Mouse (Mus musculus): ENCODE data around the gene Mgat5. TPM values are rescaled to one million over a fixed set of nuclear protein-coding genes. Genes with fewer than 3 reads are reported as not detected.

Mgat5 gene
- polyA plus RNA-seq, 1 experiment = 3.6 TPM

DNA sequence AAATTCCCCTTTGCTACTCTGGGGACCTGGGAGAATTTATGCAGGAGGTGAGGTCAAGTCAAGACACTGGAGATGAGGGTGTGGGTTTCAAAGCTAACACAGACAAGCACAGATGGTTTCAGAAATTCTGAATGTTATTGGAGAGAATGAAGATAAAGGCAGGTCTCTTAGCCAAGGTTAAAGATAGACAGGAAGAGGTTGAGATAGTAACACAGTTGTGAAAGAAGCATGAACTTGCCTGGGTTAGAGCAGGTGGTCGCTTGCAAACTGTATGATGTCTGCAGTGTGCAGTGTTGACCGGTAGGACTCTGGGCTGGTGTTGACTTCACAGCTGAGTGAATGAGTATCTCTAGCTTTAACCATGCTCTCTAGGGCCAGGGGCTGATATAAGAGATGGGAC, 97.8 kb downstream of the Mgat5 start:
- H3K36me3 ChIP-seq (ENCODE audit: control insufficient read depth, insufficient read depth) = no peaks in the 10 kb centered on the region
- no peak overlapping the region for H3ac ChIP-seq (ENCODE audit: control insufficient read depth, insufficient read length, low read depth)
- TF ChIP-seq MYOG (IDR thresholded peaks at IDR 0.05; ENCODE audit: control insufficient read depth, extremely low read depth, insufficient read length) = no peak
- no peak for TF ChIP-seq CEBPB (IDR thresholded peaks at IDR 0.05; ENCODE audit: low read depth)
- no peak for TF ChIP-seq MAX (IDR thresholded peaks at IDR 0.05)
- TF ChIP-seq MYOD1 (IDR thresholded peaks at IDR 0.05; ENCODE audit: control insufficient read depth, insufficient read length, low read depth) = no peak
- no peak for TF ChIP-seq USF1 (IDR thresholded peaks at IDR 0.05; ENCODE audit: low read depth)
- TF ChIP-seq FOSL1 (IDR thresholded peaks at IDR 0.05; ENCODE audit: insufficient read depth, low read length, poor library complexity, severe bottlenecking) = no peak
- no peak for TF ChIP-seq CTCF (IDR thresholded peaks at IDR 0.05; ENCODE audit: control insufficient read depth, insufficient read depth, insufficient read length)
- H3K79me3 ChIP-seq (ENCODE audit: low read depth) = no peaks in the 10 kb centered on the region
- H3K4me3 ChIP-seq (ENCODE audit: insufficient read depth, poor library complexity, severe bottlenecking) = no peak overlapping the region
- no peaks in the 10 kb centered on the region for H3K79me2 ChIP-seq (ENCODE audit: control insufficient read depth, insufficient read depth)
- H3K27me3 ChIP-seq (ENCODE audit: control insufficient read depth, insufficient read depth, insufficient read length) = no peaks in the 10 kb centered on the region

DNA sequence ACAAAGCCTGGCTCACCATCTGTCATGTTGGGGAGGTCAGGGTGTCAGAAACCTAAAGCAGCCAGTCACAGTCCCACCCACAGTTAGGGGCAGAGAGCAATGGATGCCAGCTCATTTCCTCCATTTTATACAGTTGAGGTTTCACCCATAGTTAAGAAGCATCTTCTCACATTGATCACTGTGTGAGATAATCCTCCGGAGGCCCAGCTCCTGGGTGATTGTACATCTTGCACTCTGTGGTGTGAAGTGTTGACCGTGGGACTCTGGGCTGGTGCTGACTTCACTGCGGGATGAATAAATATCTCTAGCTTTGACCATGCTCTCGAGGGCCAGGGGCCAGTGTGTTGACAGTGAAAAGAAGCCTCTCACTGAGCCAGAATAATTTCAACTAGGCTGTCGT, 99.0 kb downstream of the Mgat5 start:
- H3K4me3 ChIP-seq (ENCODE audit: insufficient read depth, poor library complexity, severe bottlenecking) = no peak overlapping the region
- H3K36me3 ChIP-seq (ENCODE audit: control insufficient read depth, insufficient read depth) = no peaks in the 10 kb centered on the region
- H3K79me2 ChIP-seq (ENCODE audit: control insufficient read depth, insufficient read depth) = no peaks in the 10 kb centered on the region
- no peaks in the 10 kb centered on the region for H3K27me3 ChIP-seq (ENCODE audit: control insufficient read depth, insufficient read depth, insufficient read length)
- H3ac ChIP-seq (ENCODE audit: control insufficient read depth, insufficient read length, low read depth) = no peak overlapping the region
- TF ChIP-seq MYOD1 (IDR thresholded peaks at IDR 0.05; ENCODE audit: control insufficient read depth, insufficient read length, low read depth) (no peak), USF1 (IDR thresholded peaks at IDR 0.05; ENCODE audit: low read depth) (no peak), FOSL1 (IDR thresholded peaks at IDR 0.05; ENCODE audit: insufficient read depth, low read length, poor library complexity, severe bottlenecking) (no peak), MAX (IDR thresholded peaks at IDR 0.05) (no peak), CEBPB (IDR thresholded peaks at IDR 0.05; ENCODE audit: low read depth) (no peak), MYOG (IDR thresholded peaks at IDR 0.05; ENCODE audit: control insufficient read depth, extremely low read depth, insufficient read length) (no peak), CTCF (IDR thresholded peaks at IDR 0.05; ENCODE audit: control insufficient read depth, insufficient read depth, insufficient read length) (no peak)
- H3K79me3 ChIP-seq (ENCODE audit: low read depth) = no peaks in the 10 kb centered on the region

DNA sequence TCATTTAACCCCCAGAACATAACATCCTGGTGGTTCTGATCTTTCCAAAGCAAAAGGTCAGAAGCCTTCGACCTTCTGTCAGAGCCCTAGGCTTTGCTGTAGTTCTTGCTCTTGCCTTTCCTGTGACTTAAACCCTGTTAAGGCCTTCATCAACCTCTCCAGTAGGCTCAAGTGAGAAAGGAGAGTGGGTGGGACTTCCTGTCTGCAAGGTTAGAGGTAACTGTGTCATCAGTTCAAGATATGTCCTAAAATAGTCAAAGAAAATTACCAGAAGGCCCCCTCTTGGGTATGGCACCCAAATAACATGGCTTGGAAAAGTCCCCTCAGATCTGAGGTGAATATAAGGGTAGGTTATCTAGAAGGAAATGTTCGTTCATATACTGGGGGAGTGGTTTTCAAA, 99.5 kb downstream of the Mgat5 start:
- Histone ChIP-seq H3K36me3 (ENCODE audit: control insufficient read depth, insufficient read depth) (no peaks in the 10 kb centered on the region), H3ac (ENCODE audit: control insufficient read depth, insufficient read length, low read depth) (no peak overlapping the region), H3K4me3 (ENCODE audit: insufficient read depth, poor library complexity, severe bottlenecking) (no peak overlapping the region), H3K27me3 (ENCODE audit: control insufficient read depth, insufficient read depth, insufficient read length) (no peaks in the 10 kb centered on the region), H3K79me2 (ENCODE audit: control insufficient read depth, insufficient read depth) (no peaks in the 10 kb centered on the region), H3K79me3 (ENCODE audit: low read depth) (no peaks in the 10 kb centered on the region)
- TF ChIP-seq FOSL1 (IDR thresholded peaks at IDR 0.05; ENCODE audit: insufficient read depth, low read length, poor library complexity, severe bottlenecking) = no peak
- TF ChIP-seq CEBPB (IDR thresholded peaks at IDR 0.05; ENCODE audit: low read depth) = no peak
- no peak for TF ChIP-seq CTCF (IDR thresholded peaks at IDR 0.05; ENCODE audit: control insufficient read depth, insufficient read depth, insufficient read length)
- TF ChIP-seq MYOG (IDR thresholded peaks at IDR 0.05; ENCODE audit: control insufficient read depth, extremely low read depth, insufficient read length) = no peak
- TF ChIP-seq USF1 (IDR thresholded peaks at IDR 0.05; ENCODE audit: low read depth) = no peak
- TF ChIP-seq MAX (IDR thresholded peaks at IDR 0.05) = no peak
- TF ChIP-seq MYOD1 (IDR thresholded peaks at IDR 0.05; ENCODE audit: control insufficient read depth, insufficient read length, low read depth) = no peak

DNA sequence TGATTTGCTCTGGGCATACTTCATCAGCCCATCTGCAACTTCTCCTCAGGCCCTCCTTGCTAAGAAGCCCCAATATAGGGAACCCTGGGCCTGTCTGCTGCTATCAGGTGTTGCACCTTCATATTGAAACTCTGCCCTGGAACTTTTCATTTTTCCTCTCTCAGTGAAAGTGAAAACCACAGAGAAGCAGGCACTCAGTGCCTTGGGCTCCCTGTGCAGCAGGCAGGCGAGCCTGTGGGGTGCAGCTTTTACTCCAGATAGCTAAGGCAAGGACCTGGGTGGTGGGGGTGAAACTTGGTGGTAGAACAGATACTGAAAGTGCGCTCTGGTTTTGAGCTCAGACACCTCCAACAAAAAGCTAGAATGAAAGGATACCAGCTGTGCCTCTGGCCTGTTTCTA, 100.8 kb downstream of the Mgat5 start:
- H3K4me3 ChIP-seq (ENCODE audit: insufficient read depth, poor library complexity, severe bottlenecking) = no peak overlapping the region
- H3K79me2 ChIP-seq (ENCODE audit: control insufficient read depth, insufficient read depth) = no peaks in the 10 kb centered on the region
- H3K79me3 ChIP-seq (ENCODE audit: low read depth) = no peaks in the 10 kb centered on the region
- H3K36me3 ChIP-seq (ENCODE audit: control insufficient read depth, insufficient read depth) = no peaks in the 10 kb centered on the region
- TF ChIP-seq CEBPB (IDR thresholded peaks at IDR 0.05; ENCODE audit: low read depth) (no peak), MYOD1 (IDR thresholded peaks at IDR 0.05; ENCODE audit: control insufficient read depth, insufficient read length, low read depth) (no peak), MAX (IDR thresholded peaks at IDR 0.05) (no peak), USF1 (IDR thresholded peaks at IDR 0.05; ENCODE audit: low read depth) (no peak), CTCF (IDR thresholded peaks at IDR 0.05; ENCODE audit: control insufficient read depth, insufficient read depth, insufficient read length) (no peak), MYOG (IDR thresholded peaks at IDR 0.05; ENCODE audit: control insufficient read depth, extremely low read depth, insufficient read length) (no peak), FOSL1 (IDR thresholded peaks at IDR 0.05; ENCODE audit: insufficient read depth, low read length, poor library complexity, severe bottlenecking) (no peak)
- H3K27me3 ChIP-seq (ENCODE audit: control insufficient read depth, insufficient read depth, insufficient read length) = no peaks in the 10 kb centered on the region
- H3ac ChIP-seq (ENCODE audit: control insufficient read depth, insufficient read length, low read depth) = no peak overlapping the region

DNA sequence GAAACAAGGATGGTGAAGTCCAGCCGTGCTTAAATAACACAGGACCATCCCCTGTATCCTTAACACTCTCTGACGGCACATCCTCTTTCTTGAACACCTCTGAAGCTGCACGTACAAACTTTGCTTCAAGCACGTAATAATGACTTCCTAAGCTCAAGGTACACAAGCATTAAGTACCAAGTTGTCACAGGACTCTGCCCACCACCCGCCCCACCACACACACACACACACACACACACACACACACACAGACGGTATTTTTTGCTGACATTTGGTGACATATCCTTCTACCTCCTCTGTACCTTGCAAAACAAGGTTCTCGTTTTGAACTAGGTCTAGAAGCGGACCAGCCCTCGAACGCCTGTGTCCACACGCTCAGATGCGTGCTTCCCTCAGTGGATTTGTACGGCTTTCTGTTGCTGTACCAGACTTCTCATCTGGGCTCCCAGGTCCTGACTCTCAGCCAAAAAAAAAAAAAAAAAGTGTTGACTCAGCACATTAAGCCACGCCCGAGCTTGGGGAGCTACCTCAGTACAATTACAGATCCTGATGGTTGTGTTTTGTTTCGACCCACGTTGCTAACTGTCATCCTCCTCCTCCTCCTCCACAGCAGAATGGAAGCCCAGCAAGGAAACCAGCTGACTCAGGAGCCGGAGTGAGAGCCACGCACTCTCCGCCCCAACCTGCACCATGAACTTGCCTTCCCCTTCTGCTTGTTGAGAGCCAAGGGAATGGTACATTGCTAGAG, 101.4 kb downstream of the Mgat5 start:
- no peaks in the 10 kb centered on the region for H3K36me3 ChIP-seq (ENCODE audit: control insufficient read depth, insufficient read depth)
- H3ac ChIP-seq (ENCODE audit: control insufficient read depth, insufficient read length, low read depth) = no peak overlapping the region
- no peak overlapping the region for H3K4me3 ChIP-seq (ENCODE audit: insufficient read depth, poor library complexity, severe bottlenecking)
- TF ChIP-seq CEBPB (IDR thresholded peaks at IDR 0.05; ENCODE audit: low read depth) = no peak
- TF ChIP-seq USF1 (IDR thresholded peaks at IDR 0.05; ENCODE audit: low read depth) = no peak
- no peak for TF ChIP-seq MYOG (IDR thresholded peaks at IDR 0.05; ENCODE audit: control insufficient read depth, extremely low read depth, insufficient read length)
- no peak for TF ChIP-seq FOSL1 (IDR thresholded peaks at IDR 0.05; ENCODE audit: insufficient read depth, low read length, poor library complexity, severe bottlenecking)
- TF ChIP-seq MYOD1 (IDR thresholded peaks at IDR 0.05; ENCODE audit: control insufficient read depth, insufficient read length, low read depth) = no peak
- no peaks in the 10 kb centered on the region for H3K27me3 ChIP-seq (ENCODE audit: control insufficient read depth, insufficient read depth, insufficient read length)
- H3K79me2 ChIP-seq (ENCODE audit: control insufficient read depth, insufficient read depth) = no peaks in the 10 kb centered on the region
- H3K79me3 ChIP-seq (ENCODE audit: low read depth) = no peaks in the 10 kb centered on the region
